Comparison of ENCODE assay signal across 11 mouse cellular contexts in the genomic region with DNA sequence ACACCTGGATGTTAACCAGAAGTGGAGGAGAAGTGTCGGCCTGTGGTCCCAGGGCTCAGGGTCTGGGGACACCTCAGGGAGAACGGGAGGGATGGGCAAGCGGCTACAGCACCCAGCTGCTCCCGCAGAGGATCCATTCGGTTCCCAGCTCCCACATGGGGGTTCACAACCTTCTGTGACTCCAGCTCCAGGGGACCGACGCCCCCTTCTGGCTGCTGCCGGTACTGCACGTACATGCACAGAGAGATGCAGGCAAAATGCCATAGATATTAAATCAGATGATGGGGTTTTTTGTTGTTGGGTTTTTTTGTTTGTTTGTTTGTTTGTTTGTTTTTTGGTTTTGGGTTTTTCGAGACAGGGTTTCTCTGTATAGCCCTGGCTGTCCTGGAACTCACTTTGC. TPM values are rescaled to one million over a fixed set of nuclear protein-coding genes. Genes with fewer than 3 reads are reported as not detected.
DNase-seq lines count a peak whose midpoint lies in the region; ATAC-seq and TF ChIP-seq lines count a peak whose summit lies in the region.
"Had no signal": no experiment of that assay in that cellular context is flagged by ENCODE, and none has a peak within 500 bp of the region (broad histone marks: within the 10 kb centered on the region; RNA-seq: fewer than 3 reads in every experiment).

No protein-coding gene starts in this region.

- no peaks in the 10 kb centered on the region for H3K27me3 ChIP-seq in liver, embryonic 14.5 days (ENCODE audit: control insufficient read depth, insufficient read depth, low read length)

- intact Hi-C loops in left cerebral cortex, adult 2 months (cut with DNase I) = loop anchor here (10.0 kb wide), 1 partner anchor 203 kb away; a partner anchor contains a TSS
- intact Hi-C loops in left cerebral cortex, postnatal 10 days (cut with DNase I) = loop anchor here (10.0 kb wide), 1 partner anchor 127 kb away; no protein-coding TSS in a partner anchor

- no peak overlapping the region for H3K4me3 ChIP-seq in left cerebral cortex, adult 2 months
- H3K4me3 ChIP-seq in liver, embryonic 14.5 days (ENCODE audit: insufficient read depth in 1 of 2, low read depth in 2 of 2, low read length in 2 of 2) = no peak overlapping the region
- H3K4me3 ChIP-seq: liver, embryonic 15.5 days; myocyte had no signal

- 42% methylated on average over 10 of the region's 10 CpGs for WGBS in liver, embryonic 14.5 days (ENCODE audit: insufficient replicate concordance)

- H3K4me2 ChIP-seq in liver, embryonic 14.5 days (ENCODE audit: low read depth) = no peak overlapping the region
- H3K4me2 ChIP-seq: liver, embryonic 15.5 days had no signal

- H3K9ac ChIP-seq in liver, embryonic 14.5 days (replicated peaks) = no peak overlapping the region
- H3K9ac ChIP-seq: liver, embryonic 15.5 days had no signal

- no peak for TF ChIP-seq EP300 in liver, embryonic 14.5 days (IDR thresholded peaks at IDR 0.05; ENCODE audit: low read depth)

- peak; percentile 64 for TF ChIP-seq CTCF in left cerebral cortex, adult 2 months (IDR thresholded peaks at IDR 0.05)
- TF ChIP-seq CTCF in liver, embryonic 14.5 days (IDR thresholded peaks at IDR 0.05; ENCODE audit: low read depth) = peak; percentile 87

- H3K27ac ChIP-seq in left cerebral cortex, adult 2 months = no peak overlapping the region
- no peak overlapping the region for H3K27ac ChIP-seq in liver, embryonic 14.5 days
- H3K27ac ChIP-seq: liver, embryonic 15.5 days had no signal

- H3K36me3 ChIP-seq in liver, embryonic 14.5 days (replicated peaks; ENCODE audit: control insufficient read depth, insufficient read depth, low read depth) = peaks cover 8% of the 10 kb centered on the region

- ATAC-seq in liver, embryonic 14.5 days (ENCODE audit: insufficient read depth) = no peak

- H3K9me3 ChIP-seq in liver, embryonic 14.5 days (ENCODE audit: control insufficient read depth, low read length) = no peaks in the 10 kb centered on the region
- H3K9me3 ChIP-seq: liver, embryonic 15.5 days had no signal

- DNase-seq in adrenal gland, postnatal 36 days = peak; percentile 34 to 60
- no peak for DNase-seq in adrenal gland, adult 8-10 months
- DNase-seq in left cerebral cortex, adult 2 months (ENCODE audit: extremely low spot score in 1 of 2, low spot score in 2 of 2) = no peak
- DNase-seq in left cerebral cortex, postnatal 10 days (ENCODE audit: extremely low spot score in 1 of 2, low spot score in 2 of 2) = no peak
- peak; percentile 42 for DNase-seq in CD4-positive helper T cell, adult 2 months (ENCODE audit: low read depth, low spot score)
- DNase-seq in liver, embryonic 14.5 days (ENCODE audit: low read depth in 3 of 3, low spot score in 3 of 3) = no peak
- no peak for DNase-seq in gastrocnemius, postnatal 25 days
- no peak for DNase-seq in MN1 (ENCODE audit: low spot score)

- H3K4me1 ChIP-seq in liver, embryonic 14.5 days (replicated peaks; ENCODE audit: control insufficient read depth in 2 of 2, insufficient read depth in 2 of 2, low read length in 1 of 2) = no peaks in the 10 kb centered on the region

RNA-seq across cellular contexts. Expression of a gene that starts 9.7 kb away (rescaled TPM):
- 10 to 100 TPM; 22.4 to 29.9 TPM for total RNA-seq in adrenal gland, postnatal 36 days (2021)
- total RNA-seq in adrenal gland, adult 8-10 months (2022) = 10 to 100 TPM; 17.4 to 21.6 (median 20.8) TPM
- 10 to 100 TPM; 19.2 to 20.6 TPM for total RNA-seq in left cerebral cortex, adult 2 months (2021)
- total RNA-seq in left cerebral cortex, postnatal 10 days (2021) = 10 to 100 TPM; 31.1 to 35.4 TPM
- 3.2 and 3.3 TPM in 2 replicates for polyA plus RNA-seq in liver, embryonic 14.5 days (2012; rRNA removed)
- 0.55 and 1.1 TPM in 2 replicates for polyA plus RNA-seq in liver, embryonic 14.5 days (2014; fragmentation: Nextera tagmentation; extraction: Ambion mirVana)
- total RNA-seq in gastrocnemius, postnatal 25 days (2021) = 1 to 10 TPM; 3.9 to 4.3 TPM

RNA-seq across cellular contexts. Expression of a gene that starts 21.5 kb away (rescaled TPM):
- total RNA-seq in adrenal gland, postnatal 36 days (2021) = under 1 TPM in 1 of 2 experiments, not detected in 1; 0.26 TPM
- total RNA-seq in adrenal gland, adult 8-10 months (2022) = 1 to 10 TPM in 1 of 4 experiments, under 1 TPM in 3; 0.21 to 1.3 (median 0.41) TPM
- total RNA-seq in left cerebral cortex, adult 2 months (2021) = 10 to 100 TPM; 27.3 to 37.9 TPM
- 1 to 10 TPM; 3.1 to 5.1 TPM for total RNA-seq in left cerebral cortex, postnatal 10 days (2021)
- polyA plus RNA-seq in liver, embryonic 14.5 days (2012; rRNA removed) = 0.08 and 0.10 TPM in 2 replicates
- 0.09 TPM in 1 of 2 replicates, not detected in the other for polyA plus RNA-seq in liver, embryonic 14.5 days (2014; fragmentation: Nextera tagmentation; extraction: Ambion mirVana)
- total RNA-seq in gastrocnemius, postnatal 25 days (2021) = under 1 TPM; 0.13 TPM
- polyA plus RNA-seq: heart, embryonic 14.5 days had no signal

RNA-seq across cellular contexts. Expression of a gene that starts 21.6 kb away (rescaled TPM):
- total RNA-seq in adrenal gland, postnatal 36 days (2021) = 100 to 1,000 TPM; 140 to 148 TPM
- total RNA-seq in adrenal gland, adult 8-10 months (2022) = 100 to 1,000 TPM; 147 to 161 (median 156) TPM
- 100 to 1,000 TPM; 139 to 150 TPM for total RNA-seq in left cerebral cortex, adult 2 months (2021)
- total RNA-seq in left cerebral cortex, postnatal 10 days (2021) = 100 to 1,000 TPM; 121 to 124 TPM
- 66.7 and 79.5 TPM in 2 replicates for polyA plus RNA-seq in liver, embryonic 14.5 days (2012; rRNA removed)
- 43.7 and 44.3 TPM in 2 replicates for polyA plus RNA-seq in liver, embryonic 14.5 days (2014; fragmentation: Nextera tagmentation; extraction: Ambion mirVana)
- total RNA-seq in gastrocnemius, postnatal 25 days (2021) = 10 to 100 TPM; 78.7 to 93.6 TPM

RNA-seq across cellular contexts. Expression of a gene that starts 28.9 kb away (rescaled TPM):
- 100 to 1,000 TPM; 876 to 886 TPM for total RNA-seq in adrenal gland, postnatal 36 days (2021)
- total RNA-seq in adrenal gland, adult 8-10 months (2022) = 100 to 1,000 TPM; 515 to 715 (median 604) TPM
- 100 to 1,000 TPM; 373 to 394 TPM for total RNA-seq in left cerebral cortex, adult 2 months (2021)
- 100 to 1,000 TPM; 508 to 513 TPM for total RNA-seq in left cerebral cortex, postnatal 10 days (2021)
- polyA plus RNA-seq in liver, embryonic 14.5 days (2012; rRNA removed) = 359 and 571 TPM in 2 replicates
- polyA plus RNA-seq in liver, embryonic 14.5 days (2014; fragmentation: Nextera tagmentation; extraction: Ambion mirVana) = 729 and 738 TPM in 2 replicates
- 100 to 1,000 TPM; 913 to 952 TPM for total RNA-seq in gastrocnemius, postnatal 25 days (2021)

RNA-seq across cellular contexts. Expression of a gene that starts 29.5 kb away (rescaled TPM):
- total RNA-seq in adrenal gland, postnatal 36 days (2021) = 1 to 10 TPM; 7.3 to 7.7 TPM
- 10 to 100 TPM in 2 of 4 experiments, 1 to 10 TPM in 2; 9.2 to 11.1 (median 10.3) TPM for total RNA-seq in adrenal gland, adult 8-10 months (2022)
- total RNA-seq in left cerebral cortex, adult 2 months (2021) = 10 to 100 TPM in 1 of 2 experiments, 1 to 10 TPM in 1; 7.9 to 11.1 TPM
- total RNA-seq in left cerebral cortex, postnatal 10 days (2021) = under 1 TPM; 0.66 to 0.85 TPM
- 1.9 and 2.1 TPM in 2 replicates for polyA plus RNA-seq in liver, embryonic 14.5 days (2012; rRNA removed)
- polyA plus RNA-seq in liver, embryonic 14.5 days (2014; fragmentation: Nextera tagmentation; extraction: Ambion mirVana) = 1.3 TPM in 2 replicates
- total RNA-seq in gastrocnemius, postnatal 25 days (2021) = 10 to 100 TPM; 38.8 to 70.8 TPM

Comparison
In these comparisons a context has a peak if more than half of its experiments do, and no peak if none do; other contexts are left out.
1. DNase-seq: peak in adrenal gland, postnatal 36 days (2 of 2) and CD4-positive helper T cell, adult 2 months (single experiment); none in adrenal gland, adult 8-10 months (single experiment), left cerebral cortex, adult 2 months (0 of 2), left cerebral cortex, postnatal 10 days (0 of 2), liver, embryonic 14.5 days (0 of 3), gastrocnemius, postnatal 25 days (single experiment) and MN1 (single experiment).
2. RNA of a gene that starts 21.5 kb away (total RNA-seq): 27.3 to 37.9 TPM in left cerebral cortex, adult 2 months; 3.1 to 5.1 TPM in left cerebral cortex, postnatal 10 days, 0.21 to 1.3 TPM in adrenal gland, adult 8-10 months, 0.26 TPM in adrenal gland, postnatal 36 days and 0.13 TPM in gastrocnemius, postnatal 25 days; every median in the first group is over 4 times any median in the second.